In genomic region chr10:39426033-39426432, GRCm38 (mm10) we compare ENCODE assay signal across 24 mouse cellular contexts. TPM values are rescaled to one million over a fixed set of nuclear protein-coding genes. Genes with fewer than 3 reads are reported as not detected.
A peak's percentile ranks its signal among the peaks of the same experiment; 100 is the strongest.
DNase-seq lines count a peak whose midpoint lies in the region; ATAC-seq lines count a peak whose summit lies in the region.
"Had no signal": no experiment of that assay in that cellular context is flagged by ENCODE, and none has a peak within 500 bp of the region (broad histone marks: within the 10 kb centered on the region; RNA-seq: fewer than 3 reads in every experiment).

No protein-coding gene starts in this region.

- 0 out of 2 replicates have a peak overlapping the region, but pooled peaks have one; percentile 8 for H3K27ac ChIP-seq in forebrain, embryonic 12.5 days
- H3K27ac ChIP-seq in forebrain, embryonic 14.5 days (ENCODE audit: low read depth, low read length) = no peak overlapping the region
- peak overlapping the region; percentile 36; the same call in 1 of the 2 replicates for H3K27ac ChIP-seq in hindbrain, embryonic 12.5 days
- no peak overlapping the region for H3K27ac ChIP-seq in hindbrain, embryonic 14.5 days
- peak overlapping the region; percentile 49; the same call in 1 of the 2 replicates for H3K27ac ChIP-seq in neural tube, embryonic 15.5 days (replicated peaks)
- H3K27ac ChIP-seq: embryonic facial prominence, embryonic 15.5 days; forebrain, embryonic 10.5 days; heart, adult 2 months; heart, embryonic 15.5 days; intestine, embryonic 15.5 days had no signal

- no peak for ATAC-seq in forebrain, embryonic 12.5 days (ENCODE audit: low FRiP score)
- ATAC-seq in forebrain, embryonic 14.5 days = no peak
- no peak for ATAC-seq in hindbrain, embryonic 12.5 days (ENCODE audit: low FRiP score)
- no peak for ATAC-seq in hindbrain, embryonic 14.5 days (ENCODE audit: low FRiP score)
- ATAC-seq in neural tube, embryonic 15.5 days (ENCODE audit: low FRiP score) = no peak
- ATAC-seq in frontal cortex, adult (ENCODE audit: low TSS enrichment) = no peak
- ATAC-seq: CD4-positive, CD25-positive, alpha-beta regulatory T cell, adult 4 months; intestine, embryonic 15.5 days; Patski had no signal

- peaks cover 38% of the 10 kb centered on the region for H3K4me1 ChIP-seq in forebrain, embryonic 12.5 days
- peaks cover 30% of the 10 kb centered on the region for H3K4me1 ChIP-seq in forebrain, embryonic 14.5 days (ENCODE audit: control insufficient read depth, insufficient read depth, low read length)
- peaks cover 51% of the 10 kb centered on the region for H3K4me1 ChIP-seq in hindbrain, embryonic 12.5 days
- peaks cover 45% of the 10 kb centered on the region for H3K4me1 ChIP-seq in hindbrain, embryonic 14.5 days (replicated peaks; ENCODE audit: control insufficient read depth, insufficient read depth, low read length)
- H3K4me1 ChIP-seq in neural tube, embryonic 15.5 days = peaks cover 55% of the 10 kb centered on the region

- H3K27me3 ChIP-seq in forebrain, embryonic 12.5 days = no peaks in the 10 kb centered on the region
- H3K27me3 ChIP-seq in forebrain, embryonic 14.5 days (replicated peaks; ENCODE audit: control insufficient read depth, insufficient read depth, low read length) = no peaks in the 10 kb centered on the region
- no peaks in the 10 kb centered on the region for H3K27me3 ChIP-seq in hindbrain, embryonic 12.5 days
- H3K27me3 ChIP-seq in hindbrain, embryonic 14.5 days (ENCODE audit: control insufficient read depth, insufficient read depth, low read length) = no peaks in the 10 kb centered on the region
- no peaks in the 10 kb centered on the region for H3K27me3 ChIP-seq in neural tube, embryonic 15.5 days (replicated peaks)
- H3K27me3 ChIP-seq: embryonic facial prominence, embryonic 15.5 days; heart, embryonic 15.5 days; intestine, embryonic 15.5 days; Patski had no signal

- H3K9me3 ChIP-seq in forebrain, embryonic 12.5 days = no peaks in the 10 kb centered on the region
- H3K9me3 ChIP-seq in forebrain, embryonic 14.5 days (replicated peaks; ENCODE audit: control insufficient read depth, low read length) = no peaks in the 10 kb centered on the region
- H3K9me3 ChIP-seq in hindbrain, embryonic 12.5 days (replicated peaks) = no peaks in the 10 kb centered on the region
- no peaks in the 10 kb centered on the region for H3K9me3 ChIP-seq in hindbrain, embryonic 14.5 days (ENCODE audit: control insufficient read depth, low read length)
- no peaks in the 10 kb centered on the region for H3K9me3 ChIP-seq in neural tube, embryonic 15.5 days (replicated peaks)
- H3K9me3 ChIP-seq: embryonic facial prominence, embryonic 15.5 days; forebrain, embryonic 10.5 days; heart, embryonic 15.5 days; intestine, embryonic 15.5 days had no signal

- 89% methylated on average over 3 of the region's 3 CpGs for WGBS in forebrain, embryonic 12.5 days
- WGBS in forebrain, embryonic 14.5 days = 81% methylated on average over 3 of the region's 3 CpGs
- WGBS in hindbrain, embryonic 12.5 days = 83% methylated on average over 3 of the region's 3 CpGs
- 70% methylated on average over 3 of the region's 3 CpGs for WGBS in hindbrain, embryonic 14.5 days
- 57% methylated on average over 3 of the region's 3 CpGs for WGBS in neural tube, embryonic 15.5 days

- no peak for DNase-seq in forebrain, embryonic 14.5 days (ENCODE audit: low spot score)
- no peak for DNase-seq in hindbrain, embryonic 14.5 days (ENCODE audit: low spot score)
- peak; percentile 31 for DNase-seq in ES-CJ7 (ENCODE audit: low read depth, low spot score)
- DNase-seq: adrenal gland, adult 8-10 months; adrenal gland, postnatal 36 days; B cell, adult 2 months; cerebellum, adult 2 months; cerebellum, postnatal 10 days; embryo, embryonic 11 days; gastrocnemius, postnatal 14 days; heart, adult 2 months; kidney, adult 18-20 months had no signal

- H3K4me3 ChIP-seq in forebrain, embryonic 12.5 days (replicated peaks) = no peak overlapping the region
- no peak overlapping the region for H3K4me3 ChIP-seq in forebrain, embryonic 14.5 days (ENCODE audit: low read depth, low read length)
- H3K4me3 ChIP-seq in hindbrain, embryonic 12.5 days = no peak overlapping the region
- no peak overlapping the region for H3K4me3 ChIP-seq in hindbrain, embryonic 14.5 days (replicated peaks; ENCODE audit: low read length)
- H3K4me3 ChIP-seq in neural tube, embryonic 15.5 days (replicated peaks) = no peak overlapping the region
- H3K4me3 ChIP-seq: embryonic facial prominence, embryonic 15.5 days; erythroblast, embryonic 14.5 days; forebrain, embryonic 10.5 days; heart, adult 2 months; heart, embryonic 15.5 days; intestine, embryonic 15.5 days had no signal

- no peak overlapping the region for H3K9ac ChIP-seq in forebrain, embryonic 12.5 days
- no peak overlapping the region for H3K9ac ChIP-seq in forebrain, embryonic 14.5 days (ENCODE audit: low read length)
- no peak overlapping the region for H3K9ac ChIP-seq in hindbrain, embryonic 12.5 days
- H3K9ac ChIP-seq in hindbrain, embryonic 14.5 days = no peak overlapping the region
- no peak overlapping the region for H3K9ac ChIP-seq in neural tube, embryonic 15.5 days (replicated peaks)
- H3K9ac ChIP-seq: embryonic facial prominence, embryonic 15.5 days; heart, embryonic 15.5 days; intestine, embryonic 15.5 days had no signal

- H3K36me3 ChIP-seq in forebrain, embryonic 12.5 days (replicated peaks) = 0 out of 2 replicates have a peak, but pooled peaks cover 4% of the 10 kb centered on the region
- 0 out of 2 replicates have a peak, but pooled peaks cover 2% of the 10 kb centered on the region for H3K36me3 ChIP-seq in forebrain, embryonic 14.5 days (ENCODE audit: control insufficient read depth, insufficient read depth, low read length)
- 0 out of 2 replicates have a peak, but pooled peaks cover 6% of the 10 kb centered on the region for H3K36me3 ChIP-seq in hindbrain, embryonic 12.5 days
- H3K36me3 ChIP-seq in hindbrain, embryonic 14.5 days (replicated peaks; ENCODE audit: control insufficient read depth, insufficient read depth) = no peaks in the 10 kb centered on the region
- H3K36me3 ChIP-seq in neural tube, embryonic 15.5 days = no peaks in the 10 kb centered on the region
- H3K36me3 ChIP-seq: embryonic facial prominence, embryonic 15.5 days; heart, embryonic 15.5 days; intestine, embryonic 15.5 days had no signal

- no peak overlapping the region for H3K4me2 ChIP-seq in forebrain, embryonic 12.5 days
- no peak overlapping the region for H3K4me2 ChIP-seq in forebrain, embryonic 14.5 days (ENCODE audit: low read length)
- no peak overlapping the region for H3K4me2 ChIP-seq in hindbrain, embryonic 12.5 days (replicated peaks)
- no peak overlapping the region for H3K4me2 ChIP-seq in hindbrain, embryonic 14.5 days (replicated peaks)
- H3K4me2 ChIP-seq in neural tube, embryonic 15.5 days = no peak overlapping the region
- H3K4me2 ChIP-seq: embryonic facial prominence, embryonic 15.5 days; heart, embryonic 11.5 days; heart, embryonic 15.5 days; intestine, embryonic 15.5 days had no signal

RNA-seq across cellular contexts. Expression of gene Fyn, which starts 57.4 kb away (rescaled TPM):
- 62.0 and 63.4 TPM in 2 replicates for polyA plus RNA-seq in forebrain, embryonic 12.5 days (2016; fragmentation: Nextera tagmentation; extraction: Ambion mirVana)
- polyA plus RNA-seq in forebrain, embryonic 14.5 days (2014; fragmentation: Nextera tagmentation; extraction: Ambion mirVana) = 79.1 and 85.0 TPM in 2 replicates
- 64.8 and 67.9 TPM in 2 replicates for polyA plus RNA-seq in hindbrain, embryonic 12.5 days (2016; fragmentation: Nextera tagmentation; extraction: Ambion mirVana)
- 105 and 112 TPM in 2 replicates for polyA plus RNA-seq in hindbrain, embryonic 14.5 days (2014; fragmentation: Nextera tagmentation; extraction: Ambion mirVana)
- 67.8 and 76.5 TPM in 2 replicates for polyA plus RNA-seq in neural tube, embryonic 15.5 days (2015; fragmentation: Nextera tagmentation; extraction: Ambion mirVana)

Comparison
In these comparisons a context has a peak if more than half of its experiments do, and no peak if none do; other contexts are left out.
1. H3K27ac ChIP-seq: peak in forebrain, embryonic 12.5 days (single experiment), hindbrain, embryonic 12.5 days (single experiment) and neural tube, embryonic 15.5 days (single experiment); none in forebrain, embryonic 14.5 days (single experiment) and hindbrain, embryonic 14.5 days (single experiment).